Mouse (Mus musculus) adrenal gland (tissue): Measurements from ENCODE around the gene Gm28168.
"Not testable (repeated sequence)": the region's sequence is repeated elsewhere in the genome, so short reads cannot be mapped to it uniquely, and the experiment has no call there.

Experiments used
- intact Hi-C: fragments of 180-260 bp; cut with DNase I; formaldehyde crosslinking; loops from one replicate; pipeline ENCODE4 v1.15.1; 2025
- long read RNA-seq, 2 experiments: library from polyadenylated mRNA; unstranded; transcript quantifications; one replicate each; pipeline ENCODE4 v2.0.0; 2020; ENCODE audit warnings: borderline replicate concordance in 1 of 2; ENCODE audit not compliant: insufficient replicate concordance in 1 of 2

Gm28168 gene
- long read RNA-seq, experiment 1, result 0 reads
- long read RNA-seq, experiment 2, result 0 reads

GRCm38 (mm10) chr1:117927715-117928114, at the start of gene Gm28168:
TSS of gene Gm28168 (plus strand) at chr1:117928015.
- intact Hi-C loops, result not testable (repeated sequence)

GRCm38 (mm10) chr1:117965639-117966038, 37.8 kb downstream of the Gm28168 start, which contains the start of gene Gm7145:
TSS of gene Gm7145 (plus strand) at chr1:117965939.
- intact Hi-C loops, result no loop called here
